Mouse (Mus musculus) adrenal gland, adult 2 months (tissue): ENCODE data around the gene Esyt2. TPM values are rescaled to one million over a fixed set of nuclear protein-coding genes. Genes with fewer than 3 reads are reported as not detected.
A peak's percentile ranks its signal among the peaks of the same experiment; 100 is the strongest.

Experiments used
- DNase-seq: peaks from one replicate; pipeline ENCODE4 v3.0.0; 2021
- polyA plus RNA-seq: library from polyadenylated mRNA; depleted of rRNA; stranded (reverse); fragments of >200 nt; gene quantifications from 2 replicates; pipeline ENCODE4 v1.2.3, GENCODE M21; 2012
- total RNA-seq, 2 experiments: library from RNA; stranded (reverse); gene quantifications; 2 replicates each; pipeline ENCODE4 v1.2.3; 2021

The Esyt2 gene
- total and polyA plus RNA-seq, 3 experiments, result 14.0 to 59.7 (median 55.7) TPM

GRCm38 (mm10) chr12:116280149-116280652, 795 bp upstream of the Esyt2 start:
- no peak for DNase-seq

- peak; percentile 45 for DNase-seq
These were observed 658 bp downstream of the Esyt2 start for GRCm38 (mm10) chr12:116281427-116282281.

- no peak for DNase-seq
These were observed 1.9 kb downstream of the Esyt2 start for GRCm38 (mm10) chr12:116282856-116283255.

GRCm38 (mm10) chr12:116283511-116283910, 2.5 kb downstream of the Esyt2 start:
- DNase-seq, result no peak

GRCm38 (mm10) chr12:116293185-116293584, 12.2 kb downstream of the Esyt2 start:
- DNase-seq, result no peak

GRCm38 (mm10) chr12:116293599-116294292, 12.8 kb downstream of the Esyt2 start:
- DNase-seq, result no peak

- DNase-seq, result no peak
These were observed 18.9 kb downstream of the Esyt2 start for GRCm38 (mm10) chr12:116299906-116300305.

- no peak for DNase-seq
These were observed 21.2 kb downstream of the Esyt2 start for GRCm38 (mm10) chr12:116302181-116302580.

- peak; percentile 49 for DNase-seq
These were observed 25.0 kb downstream of the Esyt2 start for GRCm38 (mm10) chr12:116306042-116306441.

- no peak for DNase-seq
These were observed 26.9 kb downstream of the Esyt2 start for GRCm38 (mm10) chr12:116307870-116308269.

- DNase-seq, result no peak
These were observed 27.6 kb downstream of the Esyt2 start for GRCm38 (mm10) chr12:116308612-116309011.

GRCm38 (mm10) chr12:116313816-116314215, 32.8 kb downstream of the Esyt2 start:
- no peak for DNase-seq

GRCm38 (mm10) chr12:116315498-116315897, 34.5 kb downstream of the Esyt2 start:
- no peak for DNase-seq

- no peak for DNase-seq
These were observed 36.8 kb downstream of the Esyt2 start for GRCm38 (mm10) chr12:116317818-116318217.

- DNase-seq, result peak; percentile 22
These were observed 44.5 kb downstream of the Esyt2 start for GRCm38 (mm10) chr12:116325545-116325944.

- DNase-seq, result no peak
These were observed 45.2 kb downstream of the Esyt2 start for GRCm38 (mm10) chr12:116326159-116326558.

GRCm38 (mm10) chr12:116334253-116334652, 53.3 kb downstream of the Esyt2 start:
- DNase-seq, result no peak

- DNase-seq, result no peak
These were observed 59.2 kb downstream of the Esyt2 start for GRCm38 (mm10) chr12:116340160-116340559.

- DNase-seq, result no peak
These were observed 67.8 kb downstream of the Esyt2 start for GRCm38 (mm10) chr12:116348755-116349286.

GRCm38 (mm10) chr12:116349376-116349775, 68.4 kb downstream of the Esyt2 start:
- DNase-seq, result no peak

- no peak for DNase-seq
These were observed 70.0 kb downstream of the Esyt2 start for GRCm38 (mm10) chr12:116351022-116351421.

- DNase-seq, result no peak
These were observed 71.4 kb downstream of the Esyt2 start for GRCm38 (mm10) chr12:116352404-116352803.

- DNase-seq, result no peak
These were observed 73.7 kb downstream of the Esyt2 start for GRCm38 (mm10) chr12:116354694-116355093.
